Mouse (Mus musculus) megakaryocyte-erythroid progenitor cell, adult 5-6 weeks (primary cell): ENCODE data around the gene Gpbp1l1. TPM values are rescaled to one million over a fixed set of nuclear protein-coding genes. Genes with fewer than 3 reads are reported as not detected.

Source experiments
- ATAC-seq: replicated peaks from 2 replicates; pipeline ENCODE4 v1.8.0; 2016; ENCODE audit warnings: mild to moderate bottlenecking, inconsistent platforms; ENCODE audit not compliant: severe bottlenecking, poor library complexity, low FRiP score, low TSS enrichment
- total RNA-seq, 2 experiments: library from RNA; stranded (forward) in 1 of 2; stranded (reverse) in 1 of 2; fragments of 200-1000, 215-1000 nt in 1 of 2; fragments of >200 nt in 1 of 2; fragmentation: Nextera tagmentation in 1 of 2; gene quantifications; 2 replicates each; pipeline ENCODE4 v1.2.3; 2014 to 2017

Gpbp1l1 gene
- total RNA-seq, 2 experiments from 2014 or later, result 75.6 to 136 TPM

- peak; percentile 84 for ATAC-seq
These were observed 70.5 kb downstream of the Gpbp1l1 start, which contains the start of gene Nasp for GRCm38 (mm10) chr4:116627722-116628662. Nasp (minus strand) TSS chr4:116627941.

GRCm38 (mm10) chr4:116635197-116635596 lies 77.7 kb downstream of the Gpbp1l1 start:
- no peak for ATAC-seq

- no peak for ATAC-seq
These were observed 81.4 kb downstream of the Gpbp1l1 start for GRCm38 (mm10) chr4:116638821-116639220.

GRCm38 (mm10) chr4:116642071-116642470 lies 84.6 kb downstream of the Gpbp1l1 start:
- ATAC-seq, result no peak

Other genes with a start within 250 kb of the Gpbp1l1 start
- 32.2 and 47.0 TPM in 2 replicates for gene Mast2, start 93.5 kb upstream of the Gpbp1l1 start, total RNA-seq (2014; fragmentation: Nextera tagmentation)
- gene Mast2, start 93.5 kb upstream of the Gpbp1l1 start, total RNA-seq (2017), result 7.8 and 32.7 TPM in 2 replicates
- 8.7 and 10.5 TPM in 2 replicates for gene Ipp, start 50.1 kb upstream of the Gpbp1l1 start, total RNA-seq (2014; fragmentation: Nextera tagmentation)
- 13.4 and 21.7 TPM in 2 replicates for gene Ipp, start 50.1 kb upstream of the Gpbp1l1 start, total RNA-seq (2017)
- gene Tmem69, start 1.7 kb upstream of the Gpbp1l1 start, total RNA-seq (2014; fragmentation: Nextera tagmentation), result 40.3 and 44.1 TPM in 2 replicates
- gene Tmem69, start 1.7 kb upstream of the Gpbp1l1 start, total RNA-seq (2017), result 16.1 and 21.7 TPM in 2 replicates
- 2.9 and 5.7 TPM in 2 replicates for gene Ccdc17, start 39.0 kb downstream of the Gpbp1l1 start, total RNA-seq (2014; fragmentation: Nextera tagmentation)
- gene Ccdc17, start 39.0 kb downstream of the Gpbp1l1 start, total RNA-seq (2017), result 2.5 and 3.3 TPM in 2 replicates
- 195 and 210 TPM in 2 replicates for gene Nasp, start 70.3 kb downstream of the Gpbp1l1 start, total RNA-seq (2014; fragmentation: Nextera tagmentation)
- 594 and 624 TPM in 2 replicates for gene Nasp, start 70.3 kb downstream of the Gpbp1l1 start, total RNA-seq (2017)
- 163 and 243 TPM in 2 replicates for gene Akr1a1, start 94.0 kb downstream of the Gpbp1l1 start, total RNA-seq (2014; fragmentation: Nextera tagmentation)
- gene Akr1a1, start 94.0 kb downstream of the Gpbp1l1 start, total RNA-seq (2017), result 460 and 502 TPM in 2 replicates
- 158 and 208 TPM in 2 replicates for gene Prdx1, start 127.9 kb downstream of the Gpbp1l1 start, total RNA-seq (2014; fragmentation: Nextera tagmentation)
- 268 and 287 TPM in 2 replicates for gene Prdx1, start 127.9 kb downstream of the Gpbp1l1 start, total RNA-seq (2017)
- 26.8 and 30.1 TPM in 2 replicates for gene Mmachc, start 150.7 kb downstream of the Gpbp1l1 start, total RNA-seq (2014; fragmentation: Nextera tagmentation)
- 25.7 and 26.4 TPM in 2 replicates for gene Mmachc, start 150.7 kb downstream of the Gpbp1l1 start, total RNA-seq (2017)
- gene Ccdc163, start 150.9 kb downstream of the Gpbp1l1 start, total RNA-seq (2014; fragmentation: Nextera tagmentation), result 47.0 and 68.3 TPM in 2 replicates
- 10.8 and 16.3 TPM in 2 replicates for gene Ccdc163, start 150.9 kb downstream of the Gpbp1l1 start, total RNA-seq (2017)
- gene Tesk2, start 163.3 kb downstream of the Gpbp1l1 start, total RNA-seq (2014; fragmentation: Nextera tagmentation), result 2.7 and 4.1 TPM in 2 replicates
- 2.1 and 2.6 TPM in 2 replicates for gene Tesk2, start 163.3 kb downstream of the Gpbp1l1 start, total RNA-seq (2017)
- 21.8 and 25.8 TPM in 2 replicates for gene Toe1, start 250.0 kb downstream of the Gpbp1l1 start, total RNA-seq (2014; fragmentation: Nextera tagmentation)
- gene Toe1, start 250.0 kb downstream of the Gpbp1l1 start, total RNA-seq (2017), result 50.7 and 76.1 TPM in 2 replicates